In the genomic region with DNA sequence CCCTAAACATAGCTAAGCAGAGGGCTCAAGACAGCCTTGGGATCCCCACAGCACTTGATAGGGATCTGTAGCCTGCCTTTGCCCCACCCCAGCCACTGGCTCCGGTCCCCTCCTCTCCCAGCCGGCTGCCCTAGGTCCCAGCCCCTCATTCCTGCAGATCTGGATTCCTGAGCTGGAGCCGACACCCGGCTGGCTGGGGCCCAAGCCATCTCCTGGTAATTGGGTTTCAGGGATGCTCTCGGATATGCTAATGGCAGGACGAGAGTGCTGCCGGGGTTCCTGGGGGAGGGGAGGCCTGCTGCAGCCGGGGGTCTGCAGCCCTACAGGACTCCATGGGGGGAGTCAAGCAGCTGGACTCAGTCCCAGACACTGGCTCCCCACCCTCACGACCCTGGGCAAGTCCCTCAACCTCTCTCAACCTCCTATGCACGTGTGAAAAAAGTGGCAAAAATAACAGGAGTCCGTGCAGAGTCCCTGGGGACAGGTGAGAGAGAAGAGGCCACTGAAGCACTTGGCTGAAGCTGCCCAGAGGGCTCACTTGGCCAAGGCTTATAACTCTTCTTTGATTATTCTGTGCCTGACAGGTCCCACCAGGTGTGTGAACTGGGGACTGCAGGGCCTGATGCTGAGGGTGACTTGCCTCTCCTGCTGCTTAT, we compare ENCODE assay signal across 11 mouse cellular contexts. TPM values are rescaled to one million over a fixed set of nuclear protein-coding genes. Genes with fewer than 3 reads are reported as not detected.
A peak's percentile ranks its signal among the peaks of the same experiment; 100 is the strongest.
DNase-seq lines count a peak whose midpoint lies in the region; ATAC-seq and TF ChIP-seq lines count a peak whose summit lies in the region.
"Had no signal": no experiment of that assay in that cellular context is flagged by ENCODE, and none has a peak within 500 bp of the region (broad histone marks: within the 10 kb centered on the region; RNA-seq: fewer than 3 reads in every experiment).

No protein-coding gene starts in this region.

- H3K9me3 ChIP-seq in hindbrain, embryonic 14.5 days (ENCODE audit: control insufficient read depth, low read length) = no peaks in the 10 kb centered on the region
- H3K9me3 ChIP-seq in hindbrain, embryonic 13.5 days = no peaks in the 10 kb centered on the region
- no peaks in the 10 kb centered on the region for H3K9me3 ChIP-seq in limb, embryonic 10.5 days (replicated peaks)
- H3K9me3 ChIP-seq in stomach, postnatal 0 days (ENCODE audit: control insufficient read depth, low read length) = no peaks in the 10 kb centered on the region

- peaks cover 23% of the 10 kb centered on the region for H3K4me1 ChIP-seq in hindbrain, embryonic 14.5 days (replicated peaks; ENCODE audit: control insufficient read depth, insufficient read depth, low read length)
- peaks cover 54% of the 10 kb centered on the region for H3K4me1 ChIP-seq in hindbrain, embryonic 13.5 days (replicated peaks)
- H3K4me1 ChIP-seq in limb, embryonic 10.5 days = peaks cover 75% of the 10 kb centered on the region
- H3K4me1 ChIP-seq in stomach, postnatal 0 days (replicated peaks; ENCODE audit: control insufficient read depth, insufficient read depth) = no peaks in the 10 kb centered on the region

- ATAC-seq in hindbrain, embryonic 14.5 days (ENCODE audit: low FRiP score) = no peak
- no peak for ATAC-seq in hindbrain, embryonic 13.5 days (ENCODE audit: low FRiP score)
- ATAC-seq in stomach, postnatal 0 days (ENCODE audit: low FRiP score, low TSS enrichment) = no peak

- no peak for TF ChIP-seq EP300 in stomach, postnatal 0 days (optimal IDR thresholded peaks at IDR 0.05)

- no peak for DNase-seq in hindbrain, embryonic 14.5 days (ENCODE audit: low spot score)
- DNase-seq in urinary bladder, postnatal 14 days (ENCODE audit: low spot score) = peak; percentile 44
- DNase-seq in urinary bladder, postnatal 4 days (ENCODE audit: low spot score in 2 of 2) = no peak
- no peak for DNase-seq in limb, embryonic 10.5 days (ENCODE audit: low spot score)
- no peak for DNase-seq in stomach, postnatal 0 days (ENCODE audit: low spot score)
- DNase-seq in layer of hippocampus, adult 2 months (ENCODE audit: low spot score in 2 of 2) = no peak
- DNase-seq in adipocyte (ENCODE audit: low spot score) = no peak
- DNase-seq: gastrocnemius, postnatal 25 days; kidney, adult 2 months; lung, adult 2 months had no signal

- no peak overlapping the region for H3K4me2 ChIP-seq in hindbrain, embryonic 14.5 days (replicated peaks)
- H3K4me2 ChIP-seq in hindbrain, embryonic 13.5 days = no peak overlapping the region
- no peak overlapping the region for H3K4me2 ChIP-seq in stomach, postnatal 0 days (replicated peaks; ENCODE audit: low read depth)

- H3K27ac ChIP-seq in hindbrain, embryonic 14.5 days = no peak overlapping the region
- H3K27ac ChIP-seq in hindbrain, embryonic 13.5 days = no peak overlapping the region
- peak overlapping the region; percentile 14; the same call in 1 of the 2 replicates for H3K27ac ChIP-seq in limb, embryonic 10.5 days
- H3K27ac ChIP-seq in stomach, postnatal 0 days (replicated peaks) = peak overlapping the region; percentile 45
- no peak overlapping the region for H3K27ac ChIP-seq in layer of hippocampus, adult 2 months

- no peaks in the 10 kb centered on the region for H3K36me3 ChIP-seq in hindbrain, embryonic 14.5 days (replicated peaks; ENCODE audit: control insufficient read depth, insufficient read depth)
- no peaks in the 10 kb centered on the region for H3K36me3 ChIP-seq in hindbrain, embryonic 13.5 days
- H3K36me3 ChIP-seq in limb, embryonic 10.5 days = no peaks in the 10 kb centered on the region
- no peaks in the 10 kb centered on the region for H3K36me3 ChIP-seq in stomach, postnatal 0 days (ENCODE audit: control insufficient read depth, insufficient read depth, low read length)

- WGBS in hindbrain, embryonic 14.5 days = 10% methylated on average over 11 of the region's 11 CpGs
- WGBS in hindbrain, embryonic 13.5 days = 7% methylated on average over 11 of the region's 11 CpGs
- 5% methylated on average over 11 of the region's 11 CpGs for WGBS in limb, embryonic 10.5 days
- WGBS in stomach, postnatal 0 days = 22% methylated on average over 11 of the region's 11 CpGs

- no peak overlapping the region for H3K4me3 ChIP-seq in hindbrain, embryonic 14.5 days (replicated peaks; ENCODE audit: low read length)
- no peak overlapping the region for H3K4me3 ChIP-seq in hindbrain, embryonic 13.5 days
- no peak overlapping the region for H3K4me3 ChIP-seq in limb, embryonic 10.5 days
- no peak overlapping the region for H3K4me3 ChIP-seq in stomach, postnatal 0 days (ENCODE audit: low read depth, low read length)
- no peak overlapping the region for H3K4me3 ChIP-seq in layer of hippocampus, adult 2 months

- H3K9ac ChIP-seq in hindbrain, embryonic 14.5 days = 0 out of 2 replicates have a peak overlapping the region, but pooled peaks have one; percentile 3
- no peak overlapping the region for H3K9ac ChIP-seq in hindbrain, embryonic 13.5 days
- peak overlapping the region; percentile 2; the same call in 1 of the 2 replicates for H3K9ac ChIP-seq in stomach, postnatal 0 days (ENCODE audit: low read length)

- no peaks in the 10 kb centered on the region for H3K27me3 ChIP-seq in hindbrain, embryonic 14.5 days (ENCODE audit: control insufficient read depth, insufficient read depth, low read length)
- H3K27me3 ChIP-seq in hindbrain, embryonic 13.5 days = peaks cover 54% of the 10 kb centered on the region
- peaks cover 94% of the 10 kb centered on the region for H3K27me3 ChIP-seq in limb, embryonic 10.5 days (ENCODE audit: low read depth, poor library complexity, severe bottlenecking)
- H3K27me3 ChIP-seq in stomach, postnatal 0 days (ENCODE audit: control insufficient read depth, insufficient read depth, low read length) = no peaks in the 10 kb centered on the region

- TF ChIP-seq CTCF in stomach, postnatal 0 days (IDR thresholded peaks at IDR 0.05; ENCODE audit: low read depth) = no peak
- no peak for TF ChIP-seq CTCF in layer of hippocampus, adult 2 months (conservative IDR thresholded peaks at IDR 0.05)

RNA-seq across cellular contexts. Expression of gene Otub1, which starts 29.9 kb away (rescaled TPM):
- polyA plus RNA-seq in hindbrain, embryonic 14.5 days (2014; fragmentation: Nextera tagmentation; extraction: Ambion mirVana) = 231 and 234 TPM in 2 replicates
- 233 and 250 TPM in 2 replicates for polyA plus RNA-seq in hindbrain, embryonic 13.5 days (2015; fragmentation: Nextera tagmentation; extraction: Ambion mirVana)
- polyA plus RNA-seq in limb, embryonic 10.5 days (2016; fragmentation: Nextera tagmentation; extraction: Ambion mirVana) = 252 and 263 TPM in 2 replicates
- 121 and 126 TPM in 2 replicates for polyA plus RNA-seq in stomach, postnatal 0 days (2015; fragmentation: Nextera tagmentation; extraction: Ambion mirVana)
- 100 to 1,000 TPM; 299 TPM for total RNA-seq in layer of hippocampus, adult 2 months (2021)

RNA-seq across cellular contexts. Expression of gene Cox8a, which starts 41.2 kb away (rescaled TPM):
- 1,225 and 1,275 TPM in 2 replicates for polyA plus RNA-seq in hindbrain, embryonic 14.5 days (2014; fragmentation: Nextera tagmentation; extraction: Ambion mirVana)
- polyA plus RNA-seq in hindbrain, embryonic 13.5 days (2015; fragmentation: Nextera tagmentation; extraction: Ambion mirVana) = 881 and 924 TPM in 2 replicates
- 862 and 928 TPM in 2 replicates for polyA plus RNA-seq in limb, embryonic 10.5 days (2016; fragmentation: Nextera tagmentation; extraction: Ambion mirVana)
- 1,651 and 1,766 TPM in 2 replicates for polyA plus RNA-seq in stomach, postnatal 0 days (2015; fragmentation: Nextera tagmentation; extraction: Ambion mirVana)
- 1,000 to 10,000 TPM in 1 of 2 experiments, 100 to 1,000 TPM in 1; 959 to 1,016 TPM for total RNA-seq in layer of hippocampus, adult 2 months (2021)

Comparison
In these comparisons a context has a peak if more than half of its experiments do, and no peak if none do; other contexts are left out.
1. H3K27ac ChIP-seq: peak in limb, embryonic 10.5 days (single experiment) and stomach, postnatal 0 days (single experiment); none in hindbrain, embryonic 14.5 days (single experiment), hindbrain, embryonic 13.5 days (single experiment) and layer of hippocampus, adult 2 months (single experiment).